Mouse (Mus musculus): ENCODE measurements around the gene Olfr288. TPM values are rescaled to one million over a fixed set of nuclear protein-coding genes. Genes with fewer than 3 reads are reported as not detected.

Olfr288 gene
- total RNA-seq, 2 experiments from 2014 or later: 0.18 TPM; not detected in 1

GRCm38 (mm10) chr15:98136871-98137270 lies 58.5 kb downstream of the Olfr288 start:
- intact Hi-C loops (cut with DNase I): no loop called here
- DNase-seq: no peak

Other genes with a start within 250 kb of the Olfr288 start
- gene Tmem106c, start 231.3 kb downstream of the Olfr288 start, total RNA-seq (2021): 10 to 100 TPM; 18.0 to 20.1 TPM
- 1 to 10 TPM; 2.5 to 5.4 TPM for gene Col2a1, start 190.8 kb downstream of the Olfr288 start, total RNA-seq (2021)
- gene Pfkm, start 103.0 kb downstream of the Olfr288 start, total RNA-seq (2021): 100 to 1,000 TPM; 156 to 177 TPM
- gene Senp1, start 101.8 kb downstream of the Olfr288 start, total RNA-seq (2021): 10 to 100 TPM; 20.2 to 20.6 TPM
- 10 to 100 TPM; 28.3 to 35.0 TPM for gene Asb8, start 29.9 kb downstream of the Olfr288 start, total RNA-seq (2021)
- 10 to 100 TPM; 45.6 to 51.6 TPM for gene Ccdc184, start 28.4 kb downstream of the Olfr288 start, total RNA-seq (2021)
- not detected for gene Gm44579, start 25.4 kb upstream of the Olfr288 start, total RNA-seq (2021)
- under 1 TPM in 1 of 2 experiments, not detected in 1; 0.20 TPM for gene Olfr287, start 25.5 kb upstream of the Olfr288 start, total RNA-seq (2021)
- gene Olfr286, start 38.9 kb upstream of the Olfr288 start, total RNA-seq (2021): not detected
- gene H1fnt, start 61.8 kb upstream of the Olfr288 start, total RNA-seq (2021): not detected
- gene Zfp641, start 100.6 kb upstream of the Olfr288 start, total RNA-seq (2021): 10 to 100 TPM; 11.8 to 13.4 TPM
- not detected for gene Olfr285, start 121.8 kb upstream of the Olfr288 start, total RNA-seq (2021)
- not detected for gene Olfr284, start 145.4 kb upstream of the Olfr288 start, total RNA-seq (2021)
- not detected for gene Olfr283, start 185.4 kb upstream of the Olfr288 start, total RNA-seq (2021)
- not detected for gene Olfr282, start 235.7 kb upstream of the Olfr288 start, total RNA-seq (2021)